Mouse (Mus musculus) thymus, postnatal 36 days (tissue): ENCODE measurements around the gene Gp1bb.

ENCODE experiments used
- DNase-seq, 2 experiments: peaks; one replicate each; pipeline ENCODE4 v3.0.0; 2022; ENCODE audit warnings: mixed read lengths in 2 of 2

The Gp1bb gene

GRCm38 (mm10) chr16:18598006-18598405, 24.2 kb downstream of the Gp1bb start:
- DNase-seq = no peak

GRCm38 (mm10) chr16:18596255-18596654, 25.9 kb downstream of the Gp1bb start:
- DNase-seq = no peak

GRCm38 (mm10) chr16:18593930-18594329, 28.3 kb downstream of the Gp1bb start:
- DNase-seq = no peak

DNA sequence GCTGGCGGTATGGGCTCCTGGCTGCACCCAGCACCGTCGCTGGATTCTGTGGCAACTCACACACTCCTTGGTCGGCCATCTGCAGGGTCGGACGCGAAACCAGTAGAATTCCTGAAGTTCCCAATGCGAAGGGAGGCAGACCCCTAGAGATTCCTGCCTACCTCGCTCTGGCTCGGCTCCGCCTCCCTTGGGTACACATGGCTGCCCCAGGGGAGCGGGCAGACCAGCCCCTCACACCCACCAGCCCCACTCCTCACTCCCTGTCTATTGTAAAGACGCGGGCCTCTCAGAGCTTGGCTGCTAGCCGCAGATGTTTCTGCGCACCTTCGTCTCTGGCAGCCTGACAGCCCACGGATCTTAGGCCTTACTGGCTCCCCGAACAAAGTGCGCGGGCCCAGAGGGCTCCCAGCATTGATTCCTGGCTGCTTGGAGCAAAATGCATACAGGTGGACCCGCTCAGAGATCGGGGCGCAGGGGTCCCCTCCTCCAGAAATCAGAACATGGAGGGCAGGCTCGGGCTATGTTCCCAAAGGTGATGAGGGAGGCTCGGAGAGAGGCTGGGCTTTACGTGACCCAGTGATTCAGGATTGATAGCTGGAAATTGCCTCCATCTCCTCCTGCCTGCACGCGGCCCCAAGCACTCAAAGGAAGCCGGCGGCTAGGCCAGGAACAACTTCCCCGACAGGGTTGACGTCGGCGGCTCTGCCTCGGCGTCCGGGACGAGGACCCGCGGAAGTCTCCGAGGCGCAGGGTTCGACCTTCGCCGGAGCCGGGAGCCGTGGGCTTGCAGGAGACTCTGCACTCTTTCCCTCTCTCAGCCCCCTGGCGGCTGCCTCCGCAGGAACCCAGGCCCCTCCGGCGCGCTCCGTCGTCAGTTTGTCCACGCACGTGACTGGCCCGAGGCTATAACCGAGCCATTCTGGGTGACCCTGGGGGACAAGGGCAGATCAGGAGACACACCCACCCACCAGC, 30.9 kb downstream of the Gp1bb start:
- peak; percentile 52 to 61 for DNase-seq

DNA sequence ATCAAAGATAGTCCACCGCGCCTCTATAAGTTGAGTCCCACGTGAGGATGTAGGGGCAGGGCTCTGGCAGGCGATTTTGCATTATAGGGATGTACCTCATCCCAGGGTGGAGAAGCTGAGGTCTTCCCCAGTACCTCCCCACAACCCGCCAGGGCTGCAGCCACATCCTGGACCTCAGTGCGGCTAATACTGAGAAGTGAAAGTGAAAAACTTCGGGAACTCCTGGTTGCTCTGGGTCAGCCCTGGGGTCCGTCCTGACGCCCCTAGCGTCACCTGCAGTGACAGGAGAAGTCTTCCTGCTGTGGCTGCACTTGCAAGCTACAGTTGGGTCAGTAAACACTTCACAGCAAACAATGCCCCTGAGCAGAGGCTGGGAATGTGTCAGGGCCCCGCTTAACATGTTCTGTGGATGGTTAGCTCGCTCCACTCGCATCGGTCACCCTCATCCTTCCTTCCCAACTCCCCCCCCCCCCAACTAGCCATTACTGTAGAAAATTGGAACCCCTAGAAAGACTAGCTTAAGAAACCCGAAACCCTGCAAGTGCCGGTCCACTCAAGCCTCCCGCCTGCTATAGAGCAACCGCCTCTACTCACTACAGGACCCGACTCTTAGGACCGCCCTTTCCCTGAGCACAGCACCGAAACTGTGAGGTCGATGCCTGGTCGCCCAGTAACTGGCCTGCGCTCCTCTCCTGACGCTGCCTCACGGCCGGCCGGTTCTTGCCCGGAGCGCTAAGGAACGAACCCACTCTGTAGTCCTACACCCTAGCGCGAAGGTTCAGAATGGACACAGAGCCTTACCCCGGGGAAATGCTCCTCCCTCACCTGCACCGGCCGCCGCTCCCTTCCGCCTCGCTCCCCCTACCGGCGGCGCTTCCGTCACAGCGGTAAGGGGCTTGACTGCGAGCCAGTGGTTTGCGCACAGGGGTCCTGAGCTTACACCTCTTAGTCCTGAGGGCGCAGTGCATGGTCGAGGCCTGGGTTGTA, 32.1 kb downstream of the Gp1bb start, which contains the start of gene Tbx1:
Gene Tbx1, minus strand, starts transcription at position 868 of the 987 bp plus-strand sequence.
- peak; percentile 63 to 67 for DNase-seq

DNA sequence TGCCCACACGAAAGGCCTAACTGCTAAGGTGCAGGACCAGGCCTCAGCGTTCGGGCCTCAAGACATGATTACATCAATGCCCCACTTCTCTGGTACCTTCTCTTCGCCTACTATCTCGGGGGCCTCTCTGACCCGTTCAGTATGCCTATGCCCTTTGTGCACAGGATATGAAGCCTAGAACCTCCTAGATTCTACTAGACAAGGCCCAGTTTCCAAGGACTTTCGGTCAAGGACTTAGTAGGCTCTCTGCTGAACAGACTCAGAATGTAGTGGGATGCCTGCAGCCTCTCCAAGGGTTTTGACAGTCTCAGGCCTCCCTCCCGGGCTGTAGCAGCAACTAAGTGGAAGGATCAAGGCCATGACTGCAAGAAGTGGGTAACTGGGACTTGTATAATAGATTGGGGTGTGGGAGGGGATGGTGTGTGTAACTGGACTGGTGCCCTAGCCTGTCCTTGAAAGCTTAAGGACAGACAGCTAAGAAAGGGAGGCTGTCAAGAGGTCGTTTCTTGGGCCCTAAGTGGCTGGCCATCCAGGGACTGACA, 33.1 kb downstream of the Gp1bb start:
- no peak for DNase-seq

- no peak for DNase-seq
Measured at GRCm38 (mm10) chr16:18588738-18589055, 33.5 kb downstream of the Gp1bb start.

GRCm38 (mm10) chr16:18587847-18588737, 34.1 kb downstream of the Gp1bb start:
- DNase-seq = no peak

DNA sequence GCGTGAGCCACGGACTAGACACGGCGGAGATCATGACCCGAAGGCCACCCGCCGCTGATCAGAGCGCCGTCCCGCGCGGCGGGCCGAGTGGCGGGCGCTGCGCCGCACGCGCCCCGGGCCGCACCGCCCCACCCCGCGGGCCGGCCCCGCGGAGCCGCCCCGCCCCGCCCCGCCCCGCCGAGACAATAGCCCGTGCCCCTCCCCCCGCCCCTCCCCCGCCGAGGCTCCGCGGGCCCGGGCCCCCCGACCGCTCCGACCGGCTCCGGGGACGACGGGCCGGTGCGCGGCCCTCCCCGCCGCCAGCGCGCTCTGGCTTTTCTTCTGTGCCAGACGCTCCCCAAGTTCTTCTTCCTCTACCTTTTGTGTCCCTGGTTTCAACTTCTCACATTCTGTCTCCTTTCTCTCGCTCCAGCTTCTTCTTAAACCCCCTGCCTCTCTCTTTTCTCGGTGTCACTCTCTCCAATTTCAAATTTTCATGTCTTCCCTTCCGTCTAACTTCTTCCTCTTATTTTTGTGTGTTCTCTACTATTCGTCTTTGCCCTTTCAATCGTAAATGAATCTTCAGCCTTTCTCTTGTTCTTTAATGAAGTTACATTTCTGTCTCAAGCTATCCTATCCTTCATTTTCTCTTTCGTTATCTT, 35.2 kb downstream of the Gp1bb start:
- no peak for DNase-seq

GRCm38 (mm10) chr16:18586076-18586905, 35.9 kb downstream of the Gp1bb start:
- no peak for DNase-seq

- DNase-seq = no peak
Measured at GRCm38 (mm10) chr16:18585676-18586075, 36.5 kb downstream of the Gp1bb start.

- no peak for DNase-seq
Measured at GRCm38 (mm10) chr16:18584901-18585510, 37.2 kb downstream of the Gp1bb start.

- no peak for DNase-seq
Measured at GRCm38 (mm10) chr16:18583673-18584357, 38.4 kb downstream of the Gp1bb start.

DNA sequence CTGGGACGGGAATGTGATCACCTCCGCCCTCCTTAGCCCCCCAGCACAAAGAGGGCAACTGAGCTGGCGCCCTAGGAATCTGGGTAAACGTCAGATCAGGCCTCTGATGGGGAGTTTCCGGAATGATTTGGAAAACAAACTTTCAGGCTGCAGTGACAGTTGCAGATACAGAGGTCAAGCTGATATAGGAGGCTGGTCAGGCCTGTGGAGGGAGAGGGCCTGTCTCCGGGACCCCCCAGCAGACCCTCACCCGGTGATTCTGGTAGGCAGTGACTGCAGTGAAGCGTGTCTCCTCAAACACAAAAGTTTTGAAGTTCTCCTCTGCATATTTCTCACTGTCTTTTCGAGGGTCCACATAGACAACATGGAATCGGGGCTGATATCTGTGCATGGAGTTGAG, 39.0 kb downstream of the Gp1bb start:
- no peak for DNase-seq

- no peak for DNase-seq
Measured at GRCm38 (mm10) chr16:18582426-18583148, 39.6 kb downstream of the Gp1bb start.

GRCm38 (mm10) chr16:18581623-18582205, 40.5 kb downstream of the Gp1bb start:
- no peak for DNase-seq

DNA sequence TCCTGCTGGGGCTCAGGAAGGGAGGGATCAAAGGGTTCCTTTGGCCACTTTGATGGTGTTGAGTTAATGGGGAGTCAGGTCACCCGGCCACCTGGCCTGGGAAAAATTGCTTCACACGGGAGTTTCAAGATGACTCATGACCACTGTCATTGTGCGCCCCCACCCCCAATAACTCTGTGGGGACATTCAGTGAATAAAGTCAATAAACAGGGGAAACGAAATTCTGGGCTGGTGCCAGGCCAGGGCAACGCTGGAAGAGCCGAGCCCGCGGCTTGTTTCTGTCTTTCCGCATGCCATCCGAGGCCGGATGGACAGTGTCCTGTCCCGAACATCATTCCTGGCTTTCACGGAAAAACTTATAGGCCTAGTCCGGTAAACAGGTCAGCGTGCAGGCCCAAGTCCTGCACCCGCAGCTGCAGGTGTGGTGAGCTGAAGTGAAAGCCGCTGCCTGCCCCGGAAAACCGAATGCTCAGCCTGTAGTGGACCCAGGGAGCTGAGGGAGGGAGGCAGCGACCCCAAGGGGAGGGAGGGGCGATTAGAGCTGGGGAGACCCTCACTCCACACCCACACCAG, 41.1 kb downstream of the Gp1bb start:
- no peak for DNase-seq

DNA sequence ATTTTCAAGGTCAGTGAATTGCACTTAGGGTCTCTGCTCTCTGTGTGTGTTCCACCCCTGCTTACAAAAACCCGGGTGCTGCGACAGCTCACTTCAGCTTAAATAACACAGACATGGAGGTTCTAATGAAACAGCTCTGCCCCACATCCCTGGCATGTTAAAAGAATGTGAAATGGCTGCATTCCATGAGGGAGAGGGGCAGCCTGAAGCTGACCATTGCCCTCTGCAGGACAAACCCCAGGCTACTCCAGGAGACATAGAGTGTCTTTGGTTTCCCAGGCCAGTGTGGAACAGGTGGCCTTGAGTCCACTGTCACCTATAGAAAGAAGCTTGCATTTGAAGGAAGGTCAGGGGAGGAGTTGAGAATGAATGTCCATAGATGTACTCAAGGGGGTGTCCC, 41.8 kb downstream of the Gp1bb start:
- no peak for DNase-seq
